1 mouse cellular context compared by ENCODE assay signal in the genomic region with DNA sequence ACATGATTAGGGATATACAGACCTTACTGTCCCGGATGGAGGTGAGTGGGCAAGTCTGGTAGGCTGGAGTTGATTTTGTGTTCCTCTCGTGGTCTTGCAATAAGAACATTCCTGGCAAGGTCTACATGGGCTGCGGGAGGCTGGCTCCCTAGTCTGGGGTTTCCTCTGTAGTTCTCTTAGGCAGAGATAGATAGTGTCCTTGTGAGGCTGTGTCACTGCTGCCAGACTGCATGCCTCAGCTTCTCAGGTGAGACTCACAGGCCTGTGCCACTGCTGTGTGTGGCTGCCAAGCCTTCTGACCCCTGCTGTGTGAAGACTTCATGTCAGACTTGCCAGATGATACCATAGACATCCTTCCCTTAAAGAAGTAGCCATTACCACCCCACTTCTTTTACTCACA.
TF ChIP-seq lines count a peak whose summit lies in the region.

No protein-coding gene starts in this region.

TF ChIP-seq in ES-E14, 5 proteins besides CTCF, POLR2A, EP300 and RAD21:
- TF ChIP-seq CHD2 (IDR thresholded peaks at IDR 0.05; ENCODE audit: low read depth, low read length) (no peak), HCFC1 (IDR thresholded peaks at IDR 0.05; ENCODE audit: borderline replicate concordance, insufficient read depth, low read length) (no peak), MAFK (IDR thresholded peaks at IDR 0.05; ENCODE audit: insufficient read depth, low read depth, low read length) (no peak), ZC3H11A (IDR thresholded peaks at IDR 0.05; ENCODE audit: borderline replicate concordance, low read depth, low read length) (no peak)
